In genomic region chr13:92675897-92676584, GRCm38 (mm10) we compare ENCODE assay signal across 8 mouse cellular contexts.
A peak's percentile ranks its signal among the peaks of the same experiment; 100 is the strongest.
DNase-seq lines count a peak whose midpoint lies in the region; ATAC-seq and TF ChIP-seq lines count a peak whose summit lies in the region.

No protein-coding gene starts in this region.

- H3K27ac ChIP-seq in liver, embryonic 11.5 days (ENCODE audit: low read depth, low read length) = no peak overlapping the region
- H3K27ac ChIP-seq in heart, adult 2 months = no peak overlapping the region
- no peak overlapping the region for H3K27ac ChIP-seq in liver, postnatal 0 days (ENCODE audit: low read depth)
- H3K27ac ChIP-seq in forebrain, embryonic 12.5 days = no peak overlapping the region

- H3K27me3 ChIP-seq in liver, embryonic 11.5 days (replicated peaks; ENCODE audit: control insufficient read depth, insufficient read depth, low read length) = no peaks in the 10 kb centered on the region
- H3K27me3 ChIP-seq in heart, adult 2 months (ENCODE audit: control insufficient read depth, insufficient read depth, low read length) = no peaks in the 10 kb centered on the region
- no peaks in the 10 kb centered on the region for H3K27me3 ChIP-seq in liver, postnatal 0 days (ENCODE audit: insufficient read depth, low read length)
- H3K27me3 ChIP-seq in forebrain, embryonic 12.5 days = no peaks in the 10 kb centered on the region

- ATAC-seq in liver, embryonic 11.5 days (replicated peaks; ENCODE audit: low FRiP score) = no peak
- peak; percentile 13; the same call in 1 of the 2 replicates for ATAC-seq in liver, postnatal 0 days
- no peak for ATAC-seq in forebrain, embryonic 12.5 days (ENCODE audit: low FRiP score)

- H3K4me1 ChIP-seq in liver, embryonic 11.5 days (replicated peaks; ENCODE audit: control insufficient read depth, insufficient read depth, low read length) = peaks cover 17% of the 10 kb centered on the region
- peaks cover 15% of the 10 kb centered on the region for H3K4me1 ChIP-seq in heart, adult 2 months (ENCODE audit: control insufficient read depth, insufficient read depth, low read length)
- peaks cover 27% of the 10 kb centered on the region for H3K4me1 ChIP-seq in liver, postnatal 0 days (ENCODE audit: insufficient read depth)
- H3K4me1 ChIP-seq in forebrain, embryonic 12.5 days = no peaks in the 10 kb centered on the region; the same call in 1 of the 2 replicates

- TF ChIP-seq CTCF in heart, adult 2 months (IDR thresholded peaks at IDR 0.05) = no peak
- TF ChIP-seq CTCF in liver, postnatal 0 days (IDR thresholded peaks at IDR 0.05; ENCODE audit: low read depth) = no peak

- no peak overlapping the region for H3K4me3 ChIP-seq in liver, embryonic 11.5 days (ENCODE audit: low read depth, low read length)
- H3K4me3 ChIP-seq in heart, adult 2 months = no peak overlapping the region
- no peak overlapping the region for H3K4me3 ChIP-seq in liver, postnatal 0 days (ENCODE audit: low read depth, low read length)
- H3K4me3 ChIP-seq in forebrain, embryonic 12.5 days (replicated peaks) = no peak overlapping the region

- H3K9me3 ChIP-seq in liver, embryonic 11.5 days (ENCODE audit: control insufficient read depth, low read length) = no peaks in the 10 kb centered on the region
- no peaks in the 10 kb centered on the region for H3K9me3 ChIP-seq in liver, postnatal 0 days (ENCODE audit: low read length)
- no peaks in the 10 kb centered on the region for H3K9me3 ChIP-seq in forebrain, embryonic 12.5 days

- TF ChIP-seq POLR2A in heart, adult 2 months (IDR thresholded peaks at IDR 0.05; ENCODE audit: insufficient read depth, low read depth, low read length) = no peak

- H3K36me3 ChIP-seq in liver, embryonic 11.5 days (ENCODE audit: control insufficient read depth, insufficient read depth, low read length) = no peaks in the 10 kb centered on the region
- H3K36me3 ChIP-seq in heart, adult 2 months (ENCODE audit: control insufficient read depth, insufficient read depth, low read length) = no peaks in the 10 kb centered on the region
- H3K36me3 ChIP-seq in liver, postnatal 0 days (replicated peaks; ENCODE audit: insufficient read depth, low read length) = no peaks in the 10 kb centered on the region
- no peaks in the 10 kb centered on the region for H3K36me3 ChIP-seq in forebrain, embryonic 12.5 days (replicated peaks)

- WGBS in liver, embryonic 11.5 days = 70% methylated on average over 11 of the region's 11 CpGs
- WGBS in heart, adult 2 months = 35% methylated on average over 11 of the region's 11 CpGs
- 68% methylated on average over 11 of the region's 11 CpGs for WGBS in liver, postnatal 0 days (ENCODE audit: insufficient replicate concordance)
- 87% methylated on average over 11 of the region's 11 CpGs for WGBS in forebrain, embryonic 12.5 days

- no peak overlapping the region for H3K9ac ChIP-seq in liver, embryonic 11.5 days (ENCODE audit: low read depth, low read length)
- no peak overlapping the region for H3K9ac ChIP-seq in heart, adult 2 months (ENCODE audit: low read depth, low read length)
- no peak overlapping the region for H3K9ac ChIP-seq in liver, postnatal 0 days (replicated peaks)
- H3K9ac ChIP-seq in forebrain, embryonic 12.5 days = no peak overlapping the region

- no peak overlapping the region for H3K4me2 ChIP-seq in liver, embryonic 11.5 days
- H3K4me2 ChIP-seq in liver, postnatal 0 days (ENCODE audit: low read depth, low read length) = no peak overlapping the region
- no peak overlapping the region for H3K4me2 ChIP-seq in forebrain, embryonic 12.5 days

- no peak for TF ChIP-seq EP300 in heart, adult 2 months (IDR thresholded peaks at IDR 0.05; ENCODE audit: insufficient read depth, low read depth, low read length)
- no peak for TF ChIP-seq EP300 in liver, postnatal 0 days (IDR thresholded peaks at IDR 0.05; ENCODE audit: low read depth)

- DNase-seq in liver = peak; percentile 20
- DNase-seq in liver, embryonic 11.5 days (ENCODE audit: low spot score) = no peak
- DNase-seq in brain, adult 2 months (ENCODE audit: low read depth, low spot score) = peak; percentile 72
- peak; percentile 42 to 53 for DNase-seq in heart, adult 2 months
- no peak for DNase-seq in liver, postnatal 0 days
- no peak for DNase-seq in spleen, adult 12 weeks (ENCODE audit: low spot score)
- DNase-seq in urinary bladder, adult 18-20 months (ENCODE audit: low spot score in 2 of 2) = no peak

- intact Hi-C loops in heart, adult 2 months (cut with DNase I) = loop anchor here (5.0 kb wide), 1 partner anchor 64 kb away; the partner anchor contains the start of gene Serinc5

- H3K79me2 ChIP-seq in heart, adult 2 months (replicated peaks; ENCODE audit: control insufficient read depth, insufficient read depth, low read length) = no peaks in the 10 kb centered on the region

Comparison
In these comparisons a context has a peak if more than half of its experiments do, and no peak if none do; other contexts are left out.
1. DNase-seq: peak in liver (single experiment), brain, adult 2 months (single experiment) and heart, adult 2 months (2 of 2); none in liver, embryonic 11.5 days (single experiment), liver, postnatal 0 days (single experiment), spleen, adult 12 weeks (single experiment) and urinary bladder, adult 18-20 months (0 of 2).